Mouse (Mus musculus): Measurements from ENCODE around the gene 1700019D03Rik.

GRCm38 (mm10) chr1:53049763-53050427 lies 29.9 kb upstream of the 1700019D03Rik start:
- TF ChIP-seq GATA1 (IDR thresholded peaks at IDR 0.05; ENCODE audit: low read length) = no peak
- no peak for TF ChIP-seq TAL1 (IDR thresholded peaks at IDR 0.05; ENCODE audit: low read length)

Measured in erythroblast, embryonic 14.5 days (primary cell).